Mouse (Mus musculus) embryonic fibroblast, embryonic 13.5 days (primary cell): Measurements from ENCODE around the gene Lgals2. TPM values are rescaled to one million over a fixed set of nuclear protein-coding genes. Genes with fewer than 3 reads are reported as not detected.

Source experiments
- H3K27ac ChIP-seq: 2 replicates; pipeline ENCODE4 v1.5.1; 2012; ENCODE audit warnings: low read length, control low read depth, inconsistent platforms; ENCODE audit not compliant: insufficient read depth
- H3K4me1 ChIP-seq: 2 replicates; pipeline ENCODE4 v1.6.1; 2011; ENCODE audit warnings: low read length; ENCODE audit not compliant: control insufficient read depth, insufficient read depth
- H3K4me3 ChIP-seq: 2 replicates; pipeline ENCODE4 v1.5.1; 2011; ENCODE audit warnings: mild to moderate bottlenecking, control low read depth, low read length; ENCODE audit not compliant: insufficient read depth
- CTCF ChIP-seq: IDR thresholded peaks from 2 replicates; pipeline ENCODE4 v1.5.1; 2011; ENCODE audit warnings: mild to moderate bottlenecking, control low read depth, low read length, moderate library complexity, borderline replicate concordance; ENCODE audit not compliant: insufficient read depth
- POLR2A ChIP-seq: IDR thresholded peaks from 2 replicates; pipeline ENCODE4 v1.6.1; 2011; ENCODE audit warnings: low read depth, mild to moderate bottlenecking, control low read depth, low read length, moderate library complexity
- polyA plus RNA-seq: library from polyadenylated mRNA; stranded (reverse); fragments of >200 nt; gene quantifications from 2 replicates; pipeline ENCODE4 v1.2.4, GENCODE M21; 2011; ENCODE audit warnings: low read depth; ENCODE audit not compliant: missing spikeins, insufficient read length

Gene Lgals2
- polyA plus RNA-seq, 1 experiment = not detected

- Histone ChIP-seq H3K4me1 (no peaks in the 10 kb centered on the region), H3K27ac (no peak overlapping the region), H3K4me3 (no peak overlapping the region)
- TF ChIP-seq POLR2A (no peak), CTCF (no peak; the same call in 1 of the 2 replicates)
These were observed 27.0 kb downstream of the Lgals2 start for GRCm38 (mm10) chr15:78828315-78828714.

GRCm38 (mm10) chr15:78826213-78827204 lies 28.8 kb downstream of the Lgals2 start:
- Histone ChIP-seq H3K27ac (no peak overlapping the region), H3K4me3 (no peak overlapping the region), H3K4me1 (no peaks in the 10 kb centered on the region)
- no peak for TF ChIP-seq POLR2A
- peak; percentile 79 for TF ChIP-seq CTCF

GRCm38 (mm10) chr15:78816074-78816391 lies 39.3 kb downstream of the Lgals2 start:
- no peak overlapping the region for H3K4me3 ChIP-seq
- no peak overlapping the region for H3K27ac ChIP-seq
- 0 out of 2 replicates have a peak, but pooled peaks cover 2% of the 10 kb centered on the region for H3K4me1 ChIP-seq
- no peak for TF ChIP-seq POLR2A
- TF ChIP-seq CTCF = no peak

- no peak overlapping the region for H3K4me3 ChIP-seq
- TF ChIP-seq CTCF = no peak
- TF ChIP-seq POLR2A = no peak
- 0 out of 2 replicates have a peak, but pooled peaks cover 2% of the 10 kb centered on the region for H3K4me1 ChIP-seq
- H3K27ac ChIP-seq = no peak overlapping the region
These were observed 39.8 kb downstream of the Lgals2 start for GRCm38 (mm10) chr15:78815314-78816073.

- TF ChIP-seq CTCF (no peak), POLR2A (no peak)
- H3K27ac ChIP-seq = no peak overlapping the region
These were observed 41.7 kb downstream of the Lgals2 start for GRCm38 (mm10) chr15:78813603-78814002.

GRCm38 (mm10) chr15:78810146-78810545 lies 45.2 kb downstream of the Lgals2 start:
- no peak for TF ChIP-seq POLR2A
- no peak for TF ChIP-seq CTCF
- Histone ChIP-seq H3K4me3 (no peak overlapping the region), H3K4me1 (peaks cover 16% of the 10 kb centered on the region), H3K27ac (no peak overlapping the region)

More at GRCm38 (mm10) chr15:78813603-78814002, 41.7 kb downstream of the Lgals2 start:
- 0 out of 2 replicates have a peak, but pooled peaks cover 2% of the 10 kb centered on the region for H3K4me1 ChIP-seq
- H3K4me3 ChIP-seq = no peak overlapping the region

GRCm38 (mm10) chr15:78809739-78810138 lies 45.6 kb downstream of the Lgals2 start:
- TF ChIP-seq CTCF = no peak
- no peak for TF ChIP-seq POLR2A
- Histone ChIP-seq H3K4me3 (no peak overlapping the region), H3K27ac (no peak overlapping the region), H3K4me1 (peaks cover 16% of the 10 kb centered on the region)

GRCm38 (mm10) chr15:78808980-78809379 lies 46.3 kb downstream of the Lgals2 start:
- H3K4me1 ChIP-seq = peaks cover 16% of the 10 kb centered on the region
- no peak for TF ChIP-seq CTCF
- TF ChIP-seq POLR2A = no peak
- no peak overlapping the region for H3K27ac ChIP-seq
- H3K4me3 ChIP-seq = no peak overlapping the region

- no peak for TF ChIP-seq POLR2A
- no peak for TF ChIP-seq CTCF
These were observed 48.2 kb downstream of the Lgals2 start for GRCm38 (mm10) chr15:78807141-78807540.

More at GRCm38 (mm10) chr15:78807141-78807540, 48.2 kb downstream of the Lgals2 start:
- Histone ChIP-seq H3K27ac (peak overlapping the region; percentile 58), H3K4me3 (no peak overlapping the region), H3K4me1 (peaks cover 25% of the 10 kb centered on the region)
